Mouse (Mus musculus) stomach, embryonic 16.5 days (tissue): ENCODE results near the gene Olfr424. TPM values are rescaled to one million over a fixed set of nuclear protein-coding genes. Genes with fewer than 3 reads are reported as not detected.

ENCODE experiments used
- ATAC-seq: fragments of 200-750 bp; cut with Nextera tagmentation; 2 replicates; pipeline ENCODE4 v1.8.0; 2017; ENCODE audit warnings: moderate number of reproducible peaks, moderate TSS enrichment; ENCODE audit not compliant: insufficient read depth, low FRiP score
- H3K27ac ChIP-seq: fragments of 300-500 bp; sonication (generic); 2 replicates; pipeline ENCODE4 v1.5.1; 2014; ENCODE audit warnings: low read length
- H3K27me3 ChIP-seq: fragments of 300-500 bp; sonication (generic); 2 replicates; pipeline ENCODE4 v1.6.1; 2014; ENCODE audit warnings: low read length, control low read depth, mixed read lengths; ENCODE audit not compliant: control insufficient read depth, insufficient read depth
- H3K36me3 ChIP-seq: fragments of 300-500 bp; sonication (generic); 2 replicates; pipeline ENCODE4 v1.6.1; 2014; ENCODE audit warnings: low read length; ENCODE audit not compliant: control insufficient read depth, insufficient read depth
- H3K4me1 ChIP-seq: fragments of 300-500 bp; sonication (generic); 2 replicates; pipeline ENCODE4 v1.6.1; 2014; ENCODE audit warnings: low read length, control low read depth, mixed read lengths; ENCODE audit not compliant: control insufficient read depth, insufficient read depth
- H3K4me2 ChIP-seq: fragments of 300-500 bp; sonication (generic); 2 replicates; pipeline ENCODE4 v1.6.1; 2014; ENCODE audit warnings: low read depth, low read length, mixed read lengths
- H3K4me3 ChIP-seq: fragments of 300-500 bp; sonication (generic); replicated peaks from 2 replicates; pipeline ENCODE4 v1.5.1; 2014; ENCODE audit warnings: mild to moderate bottlenecking, low read length
- H3K9ac ChIP-seq: fragments of 300-500 bp; sonication (generic); 2 replicates; pipeline ENCODE4 v1.6.1; 2014; ENCODE audit warnings: low read length
- H3K9me3 ChIP-seq: fragments of 300-500 bp; sonication (generic); replicated peaks from 2 replicates; pipeline ENCODE4 v1.6.1; 2016; ENCODE audit warnings: low read length, control low read depth; ENCODE audit not compliant: control insufficient read depth
- WGBS: fragments of 180-500 bp; shearing (Covaris S2); extraction: QIAGEN DNeasy Blood & Tissue Kit; methylation state at CpG from one replicate; pipeline ENCODE4 v1.1.7; 2014; 5-methylcytosine and 5-hydroxymethylcytosine counted together
- polyA plus RNA-seq: library from polyadenylated mRNA; unstranded; fragments of >200 nt; fragmentation: Nextera tagmentation; extraction: Ambion mirVana; gene quantifications from 2 replicates; pipeline ENCODE4 v1.2.1, GENCODE M21; 2015

Olfr424 gene
- polyA plus RNA-seq, 1 experiment from 2014 or later = not detected

DNA sequence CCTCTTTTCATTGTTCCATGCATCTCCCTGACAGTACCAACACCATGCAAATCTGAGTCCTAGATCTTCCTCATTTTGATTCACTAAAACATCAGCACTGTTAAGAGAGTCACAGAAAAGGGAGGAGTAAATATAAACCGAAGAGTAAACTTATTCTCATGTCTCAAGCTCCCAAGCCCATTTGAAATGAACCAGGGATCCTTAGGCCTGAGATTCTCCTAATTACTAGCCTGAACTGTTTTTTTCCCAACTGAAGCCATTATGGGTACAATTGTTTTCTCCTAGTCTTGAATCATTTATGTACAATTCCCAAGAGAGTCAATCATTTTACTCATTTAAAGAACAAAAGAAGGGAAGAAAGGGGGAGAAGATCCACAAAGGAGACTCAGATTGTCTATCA, 24.0 kb downstream of the Olfr424 start, which contains the start of gene Olfr420:
Gene Olfr420 (plus strand): TSS at position 301 of the 400 bp plus-strand sequence.
- 78% methylated on average over 1 of the region's 1 CpGs for WGBS
- Histone ChIP-seq H3K4me1 (no peaks in the 10 kb centered on the region), H3K27ac (no peak within 1 kb of the TSS), H3K9me3 (no peaks in the 10 kb centered on the region), H3K4me3 (no peak within 1 kb of the TSS), H3K4me2 (no peak within 1 kb of the TSS), H3K36me3 (no peaks in the 10 kb centered on the region), H3K9ac (no peak within 1 kb of the TSS), H3K27me3 (no peaks in the 10 kb centered on the region)
- no peak for ATAC-seq

DNA sequence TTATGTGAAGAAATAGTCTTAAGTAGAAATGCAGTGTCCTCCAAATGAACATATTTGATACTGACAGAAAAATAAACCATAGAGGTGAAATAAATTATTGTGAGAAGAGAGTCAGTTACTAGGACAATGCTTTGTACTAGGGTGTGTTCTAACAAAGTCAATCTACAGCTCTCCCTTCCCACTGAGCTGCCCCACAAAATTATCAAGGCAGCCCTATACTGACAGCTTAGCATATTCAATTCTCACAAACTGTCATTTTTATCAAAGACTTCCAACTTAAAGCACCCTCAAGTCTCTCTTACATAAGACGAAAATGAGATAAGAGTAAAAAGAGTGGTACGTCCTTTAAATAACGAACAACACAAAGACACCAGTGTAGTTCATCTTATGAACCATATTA, 26.3 kb downstream of the Olfr424 start:
- no peak overlapping the region for H3K4me3 ChIP-seq
- no peak overlapping the region for H3K4me2 ChIP-seq
- H3K36me3 ChIP-seq = no peaks in the 10 kb centered on the region
- H3K27me3 ChIP-seq = no peaks in the 10 kb centered on the region
- no peak overlapping the region for H3K9ac ChIP-seq
- no peaks in the 10 kb centered on the region for H3K9me3 ChIP-seq
- ATAC-seq = no peak
- 85% methylated on average over 3 of the region's 3 CpGs for WGBS
- no peaks in the 10 kb centered on the region for H3K4me1 ChIP-seq
- H3K27ac ChIP-seq = no peak overlapping the region

DNA sequence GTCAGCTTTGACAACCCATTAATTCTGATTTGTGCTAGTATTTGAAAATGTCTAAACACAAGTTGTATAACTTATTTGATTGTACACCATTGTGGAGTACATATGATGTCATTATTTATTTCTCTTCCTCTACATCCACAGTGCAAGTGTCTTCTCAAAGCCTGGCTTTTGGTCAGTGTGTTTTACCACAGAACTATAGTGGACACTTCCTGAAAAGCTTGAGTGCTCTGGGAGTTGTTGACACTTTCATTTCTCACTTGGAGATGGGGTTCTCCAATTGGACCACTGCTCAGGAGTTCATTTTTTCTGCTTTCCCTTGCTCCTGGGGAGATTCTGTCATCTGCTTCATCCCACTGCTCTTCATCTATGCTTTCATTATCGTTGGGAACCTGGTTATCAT, 27.2 kb downstream of the Olfr424 start:
- WGBS = 73% methylated on average over 1 of the region's 1 CpGs
- Histone ChIP-seq H3K9me3 (no peaks in the 10 kb centered on the region), H3K9ac (no peak overlapping the region), H3K4me1 (no peaks in the 10 kb centered on the region), H3K27me3 (no peaks in the 10 kb centered on the region), H3K36me3 (no peaks in the 10 kb centered on the region), H3K4me2 (no peak overlapping the region), H3K27ac (no peak overlapping the region), H3K4me3 (no peak overlapping the region)
- ATAC-seq = no peak

DNA sequence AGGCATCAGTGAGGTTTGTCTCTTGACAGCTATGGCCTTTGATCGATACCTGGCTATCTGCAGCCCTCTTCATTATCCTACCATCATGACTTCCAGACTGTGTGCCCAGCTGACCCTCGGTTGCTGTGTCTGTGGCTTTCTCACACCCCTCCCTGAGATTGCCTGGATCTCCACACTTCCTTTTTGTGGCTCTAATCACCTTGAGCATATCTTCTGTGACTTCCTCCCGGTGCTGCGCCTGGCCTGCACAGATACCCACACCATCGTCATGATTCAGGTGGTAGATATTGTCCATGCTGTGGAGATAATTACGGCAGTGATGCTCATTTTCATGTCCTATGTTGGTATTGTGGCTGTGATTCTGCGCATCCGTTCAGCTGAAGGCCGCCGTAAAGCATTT, 27.8 kb downstream of the Olfr424 start:
- WGBS = 85% methylated on average over 10 of the region's 10 CpGs
- Histone ChIP-seq H3K4me2 (no peak overlapping the region), H3K9me3 (no peaks in the 10 kb centered on the region), H3K27ac (no peak overlapping the region), H3K36me3 (no peaks in the 10 kb centered on the region), H3K27me3 (no peaks in the 10 kb centered on the region), H3K4me3 (no peak overlapping the region), H3K4me1 (no peaks in the 10 kb centered on the region), H3K9ac (no peak overlapping the region)
- ATAC-seq = no peak

DNA sequence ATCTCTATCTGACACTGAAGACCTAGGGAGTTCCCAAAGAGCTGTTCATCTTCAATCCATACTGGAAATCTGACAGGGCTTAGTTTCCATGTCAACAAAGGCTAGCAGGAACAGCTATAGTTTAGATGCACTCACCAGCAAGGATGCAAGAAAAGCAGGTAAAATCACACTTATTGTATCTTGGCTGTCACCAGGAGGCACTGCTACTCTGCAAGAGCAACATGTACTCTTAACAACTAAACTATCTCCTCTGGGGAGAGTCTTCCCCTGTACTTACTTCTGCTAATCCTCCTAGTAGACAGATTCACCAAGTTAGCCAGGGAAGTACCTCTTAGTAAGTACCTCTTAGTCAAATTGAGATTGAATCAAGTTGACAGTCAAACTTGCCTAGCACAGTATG, 37.7 kb downstream of the Olfr424 start:
- H3K9ac ChIP-seq = no peak overlapping the region
- no peaks in the 10 kb centered on the region for H3K4me1 ChIP-seq
- no peaks in the 10 kb centered on the region for H3K27me3 ChIP-seq
- no peak overlapping the region for H3K4me3 ChIP-seq
- no peaks in the 10 kb centered on the region for H3K9me3 ChIP-seq
- no peaks in the 10 kb centered on the region for H3K36me3 ChIP-seq
- no peak overlapping the region for H3K4me2 ChIP-seq
- no peak for ATAC-seq
- H3K27ac ChIP-seq = no peak overlapping the region

DNA sequence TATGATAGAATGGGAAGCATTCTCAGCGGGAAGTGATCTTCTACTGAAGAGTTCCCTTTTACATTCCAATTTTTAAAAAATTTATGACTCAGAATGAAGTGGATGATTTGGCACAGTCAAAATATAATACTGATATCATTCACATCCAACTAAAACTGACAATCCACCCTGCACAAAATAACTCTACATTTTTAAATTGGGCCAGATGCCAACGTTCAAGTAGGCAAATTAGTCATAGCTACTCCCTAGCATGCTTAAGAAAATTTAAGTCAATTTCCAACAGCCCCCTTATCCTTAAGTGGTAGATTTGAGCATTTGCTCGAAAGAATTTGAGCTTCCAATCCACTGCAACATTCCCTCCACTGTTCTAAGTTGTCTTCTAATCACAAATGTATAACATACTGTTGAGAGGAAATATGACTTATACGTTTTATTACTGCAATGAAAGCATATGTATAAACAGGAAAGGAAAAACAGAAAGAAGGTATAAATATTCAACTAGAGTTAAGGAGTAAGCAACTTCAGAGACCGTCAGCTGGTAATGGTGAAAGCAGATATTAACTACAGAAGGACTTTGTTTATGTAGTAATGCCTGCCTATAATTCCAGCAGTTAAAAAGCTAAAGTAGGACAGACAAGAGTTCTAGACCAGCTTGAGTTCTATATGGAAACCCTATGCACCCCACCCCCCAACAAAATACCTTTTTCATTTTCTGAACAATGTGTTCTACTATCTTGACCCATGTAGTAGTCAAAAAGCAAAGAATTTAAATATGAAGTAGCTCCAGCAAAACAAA, 39.6 kb downstream of the Olfr424 start:
- H3K4me1 ChIP-seq = no peaks in the 10 kb centered on the region
- no peaks in the 10 kb centered on the region for H3K27me3 ChIP-seq
- no peak overlapping the region for H3K4me2 ChIP-seq
- ATAC-seq = no peak
- no peaks in the 10 kb centered on the region for H3K9me3 ChIP-seq
- H3K27ac ChIP-seq = no peak overlapping the region
- WGBS = 51% methylated on average over 5 of the region's 5 CpGs
- H3K4me3 ChIP-seq = no peak overlapping the region
- no peak overlapping the region for H3K9ac ChIP-seq
- H3K36me3 ChIP-seq = no peaks in the 10 kb centered on the region

DNA sequence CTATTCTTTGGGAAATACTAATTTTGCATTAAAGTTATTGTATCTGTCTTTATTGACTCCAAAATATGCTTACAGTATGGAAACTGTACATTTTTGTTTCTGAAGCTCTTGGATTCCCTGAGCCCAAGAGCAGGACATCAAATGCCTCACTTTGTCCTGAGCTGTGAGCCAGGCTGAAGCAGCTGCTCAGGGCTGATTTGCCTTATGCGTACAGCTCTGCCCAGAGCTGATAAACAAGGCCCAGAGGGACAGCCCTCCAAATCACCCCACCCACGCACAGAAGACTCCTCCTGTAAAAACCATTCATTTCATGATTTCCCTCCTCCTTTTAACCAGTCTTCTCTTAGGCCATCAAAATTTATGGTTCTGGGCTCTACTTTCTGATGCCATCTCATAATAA, 40.2 kb downstream of the Olfr424 start:
- H3K27ac ChIP-seq = no peak overlapping the region
- H3K9me3 ChIP-seq = no peaks in the 10 kb centered on the region
- 28% methylated on average over 2 of the region's 2 CpGs for WGBS
- no peaks in the 10 kb centered on the region for H3K36me3 ChIP-seq
- no peaks in the 10 kb centered on the region for H3K27me3 ChIP-seq
- H3K4me1 ChIP-seq = no peaks in the 10 kb centered on the region
- no peak; the same call in 1 of the 2 replicates for ATAC-seq
- no peak overlapping the region for H3K4me3 ChIP-seq
- H3K4me2 ChIP-seq = no peak overlapping the region
- no peak overlapping the region for H3K9ac ChIP-seq

DNA sequence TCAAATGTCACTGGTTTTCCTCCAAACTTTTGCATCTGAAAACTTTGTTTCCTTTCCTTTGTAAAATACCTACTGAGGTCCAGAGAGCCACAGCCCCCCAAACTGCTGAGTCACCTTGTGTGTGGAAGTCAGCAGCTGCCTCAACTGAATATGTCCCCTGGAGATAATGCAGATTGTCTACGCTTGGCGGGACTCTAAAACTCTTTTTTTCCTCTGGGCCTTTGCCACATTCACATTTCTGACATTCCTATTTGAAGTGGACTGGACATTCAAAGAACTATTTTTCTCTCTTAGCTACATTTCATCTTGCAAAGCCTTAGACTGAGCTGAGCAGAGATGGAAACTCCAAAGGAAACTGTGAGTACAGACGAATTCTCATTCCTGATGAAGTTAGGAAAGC, 41.3 kb downstream of the Olfr424 start, which contains the start of gene Spta1:
Gene Spta1 (plus strand): TSS at position 172 of the 400 bp plus-strand sequence.
- ATAC-seq = no peak
- 35% methylated on average over 3 of the region's 3 CpGs for WGBS
- H3K27me3 ChIP-seq = no peaks in the 10 kb centered on the region
- H3K9ac ChIP-seq = no peak within 1 kb of the TSS
- no peaks in the 10 kb centered on the region for H3K4me1 ChIP-seq
- H3K4me3 ChIP-seq = no peak within 1 kb of the TSS
- H3K27ac ChIP-seq = no peak within 1 kb of the TSS
- H3K36me3 ChIP-seq = no peaks in the 10 kb centered on the region
- H3K4me2 ChIP-seq = no peak within 1 kb of the TSS
- H3K9me3 ChIP-seq = no peaks in the 10 kb centered on the region
